Comparison of ENCODE assay signal across 18 mouse cellular contexts in genomic region chr4:97461177-97461576, GRCm38 (mm10).
"Had no signal": no experiment of that assay in that cellular context is flagged by ENCODE, and none has a peak within 500 bp of the region (broad histone marks: within the 10 kb centered on the region; RNA-seq: fewer than 3 reads in every experiment).

No protein-coding gene starts in this region.

- H3K9ac ChIP-seq: lung, embryonic 14.5 days; midbrain, embryonic 13.5 days; midbrain, embryonic 15.5 days; neural tube, embryonic 13.5 days; neural tube, embryonic 15.5 days had no signal

- H3K27ac ChIP-seq: midbrain, embryonic 13.5 days; midbrain, embryonic 15.5 days; neural tube, embryonic 13.5 days; neural tube, embryonic 15.5 days had no signal

- ATAC-seq: midbrain, embryonic 13.5 days; midbrain, embryonic 15.5 days had no signal

- DNase-seq: lung, adult 18-20 months; lung, embryonic 14.5 days; lung, postnatal 10 days; lung, postnatal 4 days; retina, postnatal 1 day; right cerebral cortex, adult 18-20 months; right cerebral cortex, postnatal 25 days; right cerebral cortex, postnatal 4 days; spleen, adult 18-20 months; thymus, adult 18-20 months; thymus, postnatal 14 days; thymus, postnatal 36 days had no signal

- H3K4me1 ChIP-seq: midbrain, embryonic 15.5 days had no signal

- H3K4me2 ChIP-seq: lung, embryonic 14.5 days; midbrain, embryonic 11.5 days; midbrain, embryonic 13.5 days; midbrain, embryonic 15.5 days; neural tube, embryonic 13.5 days; neural tube, embryonic 15.5 days had no signal

- H3K9me3 ChIP-seq: midbrain, embryonic 13.5 days; midbrain, embryonic 15.5 days; neural tube, embryonic 13.5 days; neural tube, embryonic 15.5 days had no signal

- H3K4me3 ChIP-seq: midbrain, embryonic 13.5 days; midbrain, embryonic 15.5 days; myocyte; neural tube, embryonic 13.5 days; neural tube, embryonic 15.5 days had no signal

- H3K27me3 ChIP-seq: midbrain, embryonic 13.5 days; midbrain, embryonic 15.5 days; neural tube, embryonic 13.5 days; neural tube, embryonic 15.5 days had no signal

- H3K36me3 ChIP-seq: midbrain, embryonic 13.5 days; midbrain, embryonic 15.5 days; neural tube, embryonic 13.5 days; neural tube, embryonic 15.5 days had no signal
